Mouse (Mus musculus): ENCODE results near the gene Gm36028. TPM values are rescaled to one million over a fixed set of nuclear protein-coding genes. Genes with fewer than 3 reads are reported as not detected.

Gm36028 gene
- not detected in 2 replicates for polyA plus RNA-seq (2011; ENCODE audit: insufficient read depth, insufficient read length, low read depth, missing spikeins)

DNA sequence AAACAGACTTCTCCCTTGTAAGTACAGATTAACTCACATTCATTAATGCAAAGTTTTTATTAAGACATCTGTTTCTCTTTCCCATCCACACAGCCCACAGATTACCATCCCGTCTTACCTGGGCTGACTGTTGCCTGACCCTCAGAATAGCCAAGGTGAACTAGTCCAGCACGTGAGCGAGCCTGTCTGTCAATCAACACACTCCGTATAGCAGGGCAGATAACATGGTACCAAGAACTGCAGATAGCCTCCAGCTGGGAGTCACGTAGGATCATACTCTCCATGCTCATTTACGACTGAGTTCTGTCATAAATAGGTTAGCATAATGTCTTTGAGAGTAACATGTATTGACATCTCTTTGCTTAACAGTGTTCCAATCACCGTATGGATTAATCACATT lies at the start of gene Gm36028:
TSS of gene Gm36028 (minus strand) at position 118 of the 400 bp plus-strand sequence.
- H3K9me3 ChIP-seq (replicated peaks; ENCODE audit: control insufficient read depth, insufficient read depth, low read length, poor library complexity, severe bottlenecking): no peaks in the 10 kb centered on the region
- TF ChIP-seq CTCF (IDR thresholded peaks at IDR 0.05; ENCODE audit: low read depth, low read length) (no peak), POLR2A (IDR thresholded peaks at IDR 0.05; ENCODE audit: insufficient read depth, low read length) (no peak), EP300 (IDR thresholded peaks at IDR 0.05; ENCODE audit: insufficient read depth, low read depth, low read length) (no peak)
- H3K36me3 ChIP-seq (ENCODE audit: control insufficient read depth, insufficient read depth, low read length, poor library complexity, severe bottlenecking): no peaks in the 10 kb centered on the region
- no peak within 1 kb of the TSS for H3K4me3 ChIP-seq (ENCODE audit: low read depth, low read length)
- no peak within 1 kb of the TSS for H3K9ac ChIP-seq (ENCODE audit: low read depth, poor library complexity, severe bottlenecking)
- H3K27me3 ChIP-seq (ENCODE audit: control insufficient read depth, insufficient read depth, low read length, poor library complexity, severe bottlenecking): no peaks in the 10 kb centered on the region; the same call in 1 of the 2 replicates
- no peak within 1 kb of the TSS for H3K27ac ChIP-seq (ENCODE audit: insufficient read depth, low read length)
- H3K4me1 ChIP-seq (ENCODE audit: control insufficient read depth, insufficient read depth, low read length): no peaks in the 10 kb centered on the region

DNA sequence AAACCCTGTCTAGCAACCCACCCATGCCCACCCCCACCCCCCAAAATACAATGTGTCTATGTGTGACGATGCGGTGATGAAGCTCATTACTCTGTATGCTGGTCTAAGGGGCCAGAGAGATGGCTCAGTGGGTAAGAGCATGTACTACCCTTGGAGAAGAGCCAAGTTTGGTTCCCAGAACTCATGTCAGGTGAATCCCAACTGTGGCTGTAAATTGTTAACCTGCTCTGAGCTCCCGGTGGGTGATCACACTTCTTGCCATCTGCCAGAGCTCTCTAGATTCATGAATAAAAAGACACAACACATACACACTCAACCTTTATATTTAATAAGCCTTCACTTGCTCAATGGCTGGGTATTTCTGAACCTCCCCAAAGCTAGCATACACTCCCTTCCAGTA lies 45.5 kb upstream of the Gm36028 start:
- Histone ChIP-seq H3K9me3 (replicated peaks; ENCODE audit: control insufficient read depth, insufficient read depth, low read length, poor library complexity, severe bottlenecking) (no peaks in the 10 kb centered on the region), H3K27ac (ENCODE audit: insufficient read depth, low read length) (no peak overlapping the region), H3K9ac (ENCODE audit: low read depth, poor library complexity, severe bottlenecking) (no peak overlapping the region), H3K36me3 (ENCODE audit: control insufficient read depth, insufficient read depth, low read length, poor library complexity, severe bottlenecking) (no peaks in the 10 kb centered on the region), H3K4me3 (ENCODE audit: low read depth, low read length) (no peak overlapping the region), H3K27me3 (ENCODE audit: control insufficient read depth, insufficient read depth, low read length, poor library complexity, severe bottlenecking) (peaks cover 2% of the 10 kb centered on the region; the same call in 1 of the 2 replicates), H3K4me1 (ENCODE audit: control insufficient read depth, insufficient read depth, low read length) (no peaks in the 10 kb centered on the region)
- TF ChIP-seq EP300 (IDR thresholded peaks at IDR 0.05; ENCODE audit: insufficient read depth, low read depth, low read length): no peak
- TF ChIP-seq POLR2A (IDR thresholded peaks at IDR 0.05; ENCODE audit: insufficient read depth, low read length): no peak
- TF ChIP-seq CTCF (IDR thresholded peaks at IDR 0.05; ENCODE audit: low read depth, low read length): no peak

DNA sequence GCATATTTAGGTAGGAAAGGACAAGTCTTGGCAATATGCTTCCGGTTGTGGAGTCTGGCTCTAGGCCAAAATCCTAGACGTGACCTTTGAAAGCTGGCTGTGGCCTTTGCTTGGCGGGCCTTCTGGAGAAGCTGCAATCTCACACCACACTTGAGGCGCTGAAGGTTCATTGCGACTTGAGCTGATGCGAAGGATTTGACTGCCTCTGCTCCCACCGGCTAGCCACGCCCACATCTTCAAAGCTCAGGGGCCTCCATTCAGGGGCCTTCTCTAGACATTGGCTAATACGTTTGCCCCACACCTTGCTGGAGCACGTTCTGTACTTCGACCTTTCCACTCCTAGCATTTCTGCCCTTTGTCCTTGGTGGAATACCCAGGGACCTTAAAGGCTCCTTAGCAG lies 40.4 kb upstream of the Gm36028 start:
- Histone ChIP-seq H3K9ac (ENCODE audit: low read depth, poor library complexity, severe bottlenecking) (no peak overlapping the region), H3K36me3 (ENCODE audit: control insufficient read depth, insufficient read depth, low read length, poor library complexity, severe bottlenecking) (no peaks in the 10 kb centered on the region), H3K27me3 (ENCODE audit: control insufficient read depth, insufficient read depth, low read length, poor library complexity, severe bottlenecking) (peaks cover 2% of the 10 kb centered on the region; the same call in 1 of the 2 replicates), H3K9me3 (replicated peaks; ENCODE audit: control insufficient read depth, insufficient read depth, low read length, poor library complexity, severe bottlenecking) (no peaks in the 10 kb centered on the region), H3K4me1 (ENCODE audit: control insufficient read depth, insufficient read depth, low read length) (no peaks in the 10 kb centered on the region), H3K4me3 (ENCODE audit: low read depth, low read length) (no peak overlapping the region), H3K27ac (ENCODE audit: insufficient read depth, low read length) (no peak overlapping the region)
- TF ChIP-seq CTCF (IDR thresholded peaks at IDR 0.05; ENCODE audit: low read depth, low read length) (no peak), POLR2A (IDR thresholded peaks at IDR 0.05; ENCODE audit: insufficient read depth, low read length) (no peak), EP300 (IDR thresholded peaks at IDR 0.05; ENCODE audit: insufficient read depth, low read depth, low read length) (no peak)

- Histone ChIP-seq H3K36me3 (ENCODE audit: control insufficient read depth, insufficient read depth, low read length, poor library complexity, severe bottlenecking) (no peaks in the 10 kb centered on the region), H3K27ac (ENCODE audit: insufficient read depth, low read length) (no peak overlapping the region), H3K9me3 (replicated peaks; ENCODE audit: control insufficient read depth, insufficient read depth, low read length, poor library complexity, severe bottlenecking) (no peaks in the 10 kb centered on the region), H3K9ac (ENCODE audit: low read depth, poor library complexity, severe bottlenecking) (no peak overlapping the region), H3K27me3 (ENCODE audit: control insufficient read depth, insufficient read depth, low read length, poor library complexity, severe bottlenecking) (no peaks in the 10 kb centered on the region), H3K4me1 (ENCODE audit: control insufficient read depth, insufficient read depth, low read length) (no peaks in the 10 kb centered on the region), H3K4me3 (ENCODE audit: low read depth, low read length) (no peak overlapping the region)
- TF ChIP-seq CTCF (IDR thresholded peaks at IDR 0.05; ENCODE audit: low read depth, low read length) (no peak), POLR2A (IDR thresholded peaks at IDR 0.05; ENCODE audit: insufficient read depth, low read length) (no peak), EP300 (IDR thresholded peaks at IDR 0.05; ENCODE audit: insufficient read depth, low read depth, low read length) (no peak)
Observed at GRCm38 (mm10) chr16:37899357-37899756, 38.4 kb upstream of the Gm36028 start.

GRCm38 (mm10) chr16:37898790-37899189 lies 37.8 kb upstream of the Gm36028 start:
- Histone ChIP-seq H3K27ac (ENCODE audit: insufficient read depth, low read length) (no peak overlapping the region), H3K4me3 (ENCODE audit: low read depth, low read length) (no peak overlapping the region), H3K9ac (ENCODE audit: low read depth, poor library complexity, severe bottlenecking) (no peak overlapping the region), H3K4me1 (ENCODE audit: control insufficient read depth, insufficient read depth, low read length) (no peaks in the 10 kb centered on the region), H3K27me3 (ENCODE audit: control insufficient read depth, insufficient read depth, low read length, poor library complexity, severe bottlenecking) (no peaks in the 10 kb centered on the region), H3K9me3 (replicated peaks; ENCODE audit: control insufficient read depth, insufficient read depth, low read length, poor library complexity, severe bottlenecking) (no peaks in the 10 kb centered on the region), H3K36me3 (ENCODE audit: control insufficient read depth, insufficient read depth, low read length, poor library complexity, severe bottlenecking) (no peaks in the 10 kb centered on the region)
- no peak for TF ChIP-seq EP300 (IDR thresholded peaks at IDR 0.05; ENCODE audit: insufficient read depth, low read depth, low read length)
- no peak for TF ChIP-seq POLR2A (IDR thresholded peaks at IDR 0.05; ENCODE audit: insufficient read depth, low read length)

- Histone ChIP-seq H3K36me3 (ENCODE audit: control insufficient read depth, insufficient read depth, low read length, poor library complexity, severe bottlenecking) (no peaks in the 10 kb centered on the region), H3K27ac (ENCODE audit: insufficient read depth, low read length) (no peak overlapping the region), H3K4me3 (ENCODE audit: low read depth, low read length) (no peak overlapping the region), H3K4me1 (ENCODE audit: control insufficient read depth, insufficient read depth, low read length) (no peaks in the 10 kb centered on the region), H3K9me3 (replicated peaks; ENCODE audit: control insufficient read depth, insufficient read depth, low read length, poor library complexity, severe bottlenecking) (no peaks in the 10 kb centered on the region), H3K9ac (ENCODE audit: low read depth, poor library complexity, severe bottlenecking) (no peak overlapping the region), H3K27me3 (ENCODE audit: control insufficient read depth, insufficient read depth, low read length, poor library complexity, severe bottlenecking) (no peaks in the 10 kb centered on the region)
- no peak for TF ChIP-seq EP300 (IDR thresholded peaks at IDR 0.05; ENCODE audit: insufficient read depth, low read depth, low read length)
- no peak for TF ChIP-seq CTCF (IDR thresholded peaks at IDR 0.05; ENCODE audit: low read depth, low read length)
- no peak for TF ChIP-seq POLR2A (IDR thresholded peaks at IDR 0.05; ENCODE audit: insufficient read depth, low read length)
Observed at GRCm38 (mm10) chr16:37893942-37894341, 33.0 kb upstream of the Gm36028 start.

All from ES-Bruce4 (cell line).